Mouse (Mus musculus) heart, postnatal 14 days (tissue): ENCODE measurements at regions not wholly inside any gene's neighbourhood (a gene's known extent, or its start where the extent isn't known, plus 50 kb on each side); places are given as distances from the start of the nearest gene placed in this dataset.
A peak's percentile ranks its signal among the peaks of the same experiment; 100 is the strongest.

Source experiments
- DNase-seq, 2 experiments: peaks; one replicate each; pipeline ENCODE4 v3.0.0; 2021 to 2022
- intact Hi-C: fragments of 180-260 bp; cut with DNase I; formaldehyde crosslinking; loops from one replicate; pipeline ENCODE4 v1.15.1; 2025

GRCm38 (mm10) chr12:98337644-98338043 is 69.2 kb downstream of the Gpr65 start:
- no peak for DNase-seq
- intact Hi-C loops, result no loop called here

GRCm38 (mm10) chr12:98339536-98339935 is 71.1 kb downstream of the Gpr65 start:
- intact Hi-C loops, result no loop called here
- DNase-seq, result no peak

- DNase-seq, result peak in 1 of 2 experiments; percentile 14
Measured at GRCm38 (mm10) chr12:98342158-98342557, 73.7 kb downstream of the Gpr65 start.

GRCm38 (mm10) chr12:98343653-98344052 is 75.2 kb downstream of the Gpr65 start:
- no peak for DNase-seq
- intact Hi-C loops, result no loop called here

More at GRCm38 (mm10) chr12:98342158-98342557, 73.7 kb downstream of the Gpr65 start:
- intact Hi-C loops, result no loop called here

- intact Hi-C loops, result loop anchor here (2.0 to 5.0 kb wide), 2 partner anchors 65 to 134 kb away; no protein-coding TSS in a partner anchor
- DNase-seq, result no peak
Measured at GRCm38 (mm10) chr12:98347056-98347455, 78.6 kb downstream of the Gpr65 start.

- peak; percentile 28 to 68 for DNase-seq
- intact Hi-C loops, result loop anchor here (2.0 to 5.0 kb wide), 2 partner anchors 65 to 135 kb away; no protein-coding TSS in a partner anchor
Measured at GRCm38 (mm10) chr12:98347550-98348318, 79.3 kb downstream of the Gpr65 start.

- intact Hi-C loops, result loop anchor here (5.0 kb wide), 1 partner anchor 68 kb away; no protein-coding TSS in a partner anchor
- DNase-seq, result no peak
Measured at GRCm38 (mm10) chr12:98349864-98350643, 81.6 kb downstream of the Gpr65 start.

- intact Hi-C loops, result no loop called here
- no peak for DNase-seq
Measured at GRCm38 (mm10) chr12:98352401-98352800, 84.0 kb downstream of the Gpr65 start.

GRCm38 (mm10) chr12:98354545-98354944 is 86.1 kb downstream of the Gpr65 start:
- no peak for DNase-seq
- intact Hi-C loops, result no loop called here

- intact Hi-C loops, result no loop called here
- no peak for DNase-seq
Measured at GRCm38 (mm10) chr12:98367583-98367982, 99.1 kb downstream of the Gpr65 start.

- no peak for DNase-seq
- intact Hi-C loops, result no loop called here
Measured at GRCm38 (mm10) chr12:98370771-98371170, 102.3 kb downstream of the Gpr65 start.

GRCm38 (mm10) chr12:98375214-98375910 is 106.9 kb downstream of the Gpr65 start:
- intact Hi-C loops, result no loop called here
- DNase-seq, result no peak
